Mouse (Mus musculus) inflammation-experienced regulatory T-cells, adult 6 months (primary cell): Measurements from ENCODE around the gene Mtor. TPM values are rescaled to one million over a fixed set of nuclear protein-coding genes. Genes with fewer than 3 reads are reported as not detected.
A peak's percentile ranks its signal among the peaks of the same experiment; 100 is the strongest.

Experiments used
- ATAC-seq: one replicate; pipeline ENCODE4 v1.8.0; 2017
- polyA plus RNA-seq, 3 experiments: library from polyadenylated mRNA; unstranded; fragments of 100-300 nt; shearing (Covaris generic); gene quantifications; one replicate each; pipeline ENCODE4 v1.2.1; 2017

Mtor gene
- polyA plus RNA-seq, 3 experiments from 2014 or later = 10.1 to 13.5 (median 11.7) TPM

DNA sequence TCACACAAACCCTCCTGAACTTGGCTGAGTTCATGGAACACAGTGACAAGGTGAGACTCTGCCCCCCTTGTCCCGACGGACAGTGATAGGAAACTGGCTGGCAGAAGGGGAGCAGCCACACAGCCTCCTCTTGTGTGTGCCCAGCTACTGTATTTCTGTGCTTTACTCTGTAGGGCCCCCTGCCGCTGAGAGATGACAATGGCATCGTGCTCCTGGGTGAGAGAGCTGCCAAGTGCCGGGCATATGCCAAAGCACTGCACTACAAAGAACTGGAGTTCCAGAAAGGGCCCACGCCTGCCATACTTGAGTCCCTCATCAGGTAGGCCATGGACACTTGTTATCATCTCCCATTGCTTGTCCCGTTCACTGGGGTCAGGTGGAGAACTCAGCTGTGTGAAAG is 43.0 kb downstream of the Mtor start:
- no peak for ATAC-seq

DNA sequence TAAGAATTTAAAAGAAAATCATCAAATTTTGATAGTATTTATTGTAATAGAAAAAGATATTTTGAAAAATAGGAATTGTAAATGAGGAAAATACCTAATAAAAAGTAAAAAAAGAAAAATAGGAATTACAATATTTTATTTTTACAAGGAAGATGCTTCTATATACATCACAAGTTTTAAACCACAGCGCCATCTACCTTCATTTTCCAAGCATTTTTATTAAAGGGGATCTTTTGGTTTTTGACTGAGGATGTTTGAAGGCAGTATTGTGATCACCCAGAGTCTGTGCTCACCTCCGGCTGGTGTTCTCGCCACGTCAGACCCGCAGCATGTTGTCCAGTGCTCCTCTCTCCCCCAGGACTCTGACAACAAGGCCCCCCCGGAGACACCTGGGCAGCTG is 46.7 kb downstream of the Mtor start:
- ATAC-seq = no peak

DNA sequence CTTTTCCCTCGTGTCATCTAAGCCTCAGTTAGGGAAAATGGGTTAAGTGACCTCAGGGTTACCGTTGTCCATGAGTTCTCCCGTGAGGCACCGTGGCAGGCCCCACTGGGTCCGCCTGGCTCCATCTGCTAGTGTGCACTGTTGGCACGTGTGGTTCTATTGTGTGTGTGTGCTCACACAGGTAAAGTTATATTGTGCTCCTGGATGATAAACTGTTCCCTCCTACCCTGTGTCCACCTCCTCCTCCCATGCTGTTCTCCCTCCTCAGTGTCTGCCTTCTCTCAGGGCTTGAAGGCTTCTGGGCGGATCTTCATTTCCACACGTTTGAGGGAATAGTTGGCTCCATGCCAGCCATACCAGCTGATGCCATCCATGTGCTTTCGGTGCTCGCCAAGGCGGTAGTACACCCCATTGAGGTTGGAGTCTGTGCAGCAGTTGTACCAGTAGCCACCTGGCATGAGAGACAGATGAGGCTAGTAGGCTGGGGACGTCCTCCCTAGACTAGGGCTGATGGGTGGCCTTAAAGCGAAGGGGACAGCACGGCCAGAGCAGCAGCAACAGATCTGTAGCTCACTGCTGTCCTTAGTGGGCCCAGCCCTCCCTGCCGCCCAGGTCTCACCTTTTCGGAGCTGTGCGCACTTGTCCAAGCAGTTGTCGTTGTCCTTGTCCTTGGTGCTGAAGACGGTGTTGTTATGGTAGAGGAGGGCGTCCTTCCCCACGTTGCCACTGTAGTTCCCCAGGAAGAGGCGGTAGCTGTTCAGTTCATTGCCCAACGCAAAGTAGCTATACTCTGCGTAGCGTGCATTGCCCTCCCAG is 47.7 kb downstream of the Mtor start:
- ATAC-seq = no peak

DNA sequence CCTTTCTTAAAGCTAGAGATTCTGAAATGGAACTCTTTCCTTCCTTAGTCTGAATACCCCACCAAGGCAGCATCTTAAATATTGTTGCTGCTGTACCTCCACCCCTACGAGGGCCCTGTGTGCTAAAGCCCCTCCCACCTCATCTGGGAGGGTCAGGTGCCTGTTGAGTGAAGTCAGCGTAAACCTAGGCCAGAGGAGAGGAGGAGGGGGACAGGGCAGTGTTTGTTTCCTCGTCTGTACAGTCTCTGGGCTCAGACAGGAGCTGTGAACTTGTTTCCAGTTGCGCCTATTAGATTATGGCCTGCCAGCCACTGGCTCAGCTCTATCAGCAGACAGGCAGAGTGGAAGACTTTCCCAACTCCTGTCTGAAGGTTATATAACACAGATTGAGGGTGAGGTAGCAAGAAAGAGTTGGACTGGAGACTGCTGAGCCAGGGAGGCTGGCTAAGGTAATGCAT is 52.0 kb downstream of the Mtor start, which contains the start of gene Angptl7:
TSS of gene Angptl7 (minus strand) at position 51 of the 458 bp plus-strand sequence.
- ATAC-seq = no peak

DNA sequence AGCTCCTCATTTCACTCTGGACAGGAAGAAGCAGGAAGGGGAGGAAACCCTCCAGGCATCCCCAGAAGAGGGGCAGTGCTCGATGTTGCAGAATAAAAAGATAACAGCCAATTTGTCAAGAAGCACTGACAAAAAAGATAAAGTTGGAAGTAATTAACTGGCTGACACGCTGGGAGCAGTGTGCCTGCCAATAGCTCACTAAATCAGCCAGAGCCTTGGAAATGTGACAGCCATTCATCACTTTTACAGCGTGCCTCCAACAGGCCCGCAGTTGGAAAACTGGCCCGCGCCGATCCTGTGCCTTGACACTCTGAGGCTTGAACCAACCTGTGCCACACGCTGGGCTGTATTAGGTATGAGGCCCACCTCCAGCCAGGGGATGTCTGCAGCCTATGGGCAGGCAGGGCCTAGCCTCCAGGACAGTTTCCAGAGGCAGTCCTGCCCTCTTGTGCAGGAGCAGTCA is 56.1 kb downstream of the Mtor start:
- no peak for ATAC-seq

DNA sequence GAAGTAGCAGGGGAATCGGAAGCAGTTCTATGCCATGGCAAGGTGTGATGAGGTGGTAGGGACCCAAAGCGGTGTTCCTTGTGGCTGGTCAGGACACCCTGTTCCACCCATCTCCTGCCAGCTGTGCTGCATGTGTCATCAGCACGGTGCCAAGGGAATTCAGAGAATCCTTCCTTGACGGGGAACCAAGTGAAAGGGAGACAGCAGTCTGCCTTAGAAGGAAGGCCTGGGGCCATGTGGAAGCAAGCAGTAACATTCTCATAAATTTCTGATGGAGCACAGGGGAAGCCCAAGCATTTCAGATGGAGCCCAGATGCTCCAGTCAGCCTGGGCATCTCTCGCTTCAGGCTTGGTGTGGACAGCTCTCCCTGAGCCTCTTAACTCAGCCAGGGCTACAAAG is 59.2 kb downstream of the Mtor start:
- no peak for ATAC-seq

DNA sequence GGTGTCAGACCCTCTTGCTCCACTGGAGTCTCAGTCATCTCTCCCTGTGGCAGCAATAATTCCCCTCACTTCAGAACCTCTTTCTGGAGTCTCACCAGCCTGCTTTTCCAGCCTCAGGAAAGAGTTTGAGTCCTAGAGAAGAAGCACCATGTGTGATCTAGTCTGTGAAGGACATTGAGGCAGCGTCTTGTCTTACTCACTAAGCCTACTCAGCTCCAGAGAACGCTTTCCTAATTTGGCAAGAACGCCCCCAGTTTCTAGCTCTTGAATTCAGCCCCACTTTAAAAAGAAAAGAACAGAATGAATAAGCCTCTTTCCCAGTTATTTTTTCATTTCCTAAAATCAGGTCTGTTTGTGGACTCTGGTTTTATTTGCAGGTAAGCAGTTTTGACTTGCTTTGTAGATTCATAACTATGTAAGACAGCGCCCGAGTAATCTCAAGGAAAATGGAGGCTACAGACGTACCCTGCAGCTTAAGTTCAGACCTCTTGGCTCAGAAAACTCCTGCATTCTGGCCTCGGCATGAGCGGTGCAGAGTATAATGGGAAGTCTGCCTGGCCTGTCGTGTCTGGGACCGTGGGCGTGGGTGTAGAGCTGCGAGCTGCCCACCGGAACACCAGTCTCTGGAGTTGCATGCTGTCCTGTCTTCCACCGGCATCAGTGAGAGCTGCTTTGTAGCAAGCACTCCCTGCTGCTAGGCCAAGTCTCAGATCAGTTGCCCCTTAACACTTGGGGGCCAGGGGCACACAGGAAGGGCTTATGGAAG is 59.9 kb downstream of the Mtor start:
- ATAC-seq = no peak

DNA sequence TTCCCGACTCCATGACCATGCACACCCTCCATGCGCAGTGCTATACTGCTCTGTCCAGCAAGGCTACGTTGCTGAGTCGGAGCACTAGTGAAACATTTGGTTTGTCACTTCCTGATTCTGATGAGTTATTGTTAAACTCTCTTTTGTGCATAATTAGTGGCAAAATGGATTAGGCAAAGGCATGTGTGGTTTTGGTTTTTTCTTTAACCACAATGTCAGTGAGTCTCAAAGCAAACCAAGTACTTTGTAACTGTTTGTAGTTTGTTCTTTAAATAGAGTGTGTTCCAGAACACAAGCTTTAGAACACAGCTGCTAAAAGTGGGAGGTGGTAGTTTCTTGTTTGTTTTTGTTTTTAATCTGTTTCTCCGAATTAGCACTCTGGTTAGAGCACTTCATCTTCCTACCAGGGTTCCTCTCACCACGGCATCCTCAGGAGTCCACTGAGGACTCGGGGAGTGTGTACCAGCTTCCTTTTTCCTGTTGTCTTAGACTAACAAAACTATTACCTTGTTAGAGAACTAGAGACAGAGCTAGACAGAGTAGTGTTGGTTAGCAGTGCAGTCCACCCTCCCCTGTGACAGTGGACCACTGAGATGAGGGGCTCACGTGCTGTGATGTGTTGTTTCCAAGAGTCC is 61.2 kb downstream of the Mtor start:
- peak; percentile 86 for ATAC-seq

DNA sequence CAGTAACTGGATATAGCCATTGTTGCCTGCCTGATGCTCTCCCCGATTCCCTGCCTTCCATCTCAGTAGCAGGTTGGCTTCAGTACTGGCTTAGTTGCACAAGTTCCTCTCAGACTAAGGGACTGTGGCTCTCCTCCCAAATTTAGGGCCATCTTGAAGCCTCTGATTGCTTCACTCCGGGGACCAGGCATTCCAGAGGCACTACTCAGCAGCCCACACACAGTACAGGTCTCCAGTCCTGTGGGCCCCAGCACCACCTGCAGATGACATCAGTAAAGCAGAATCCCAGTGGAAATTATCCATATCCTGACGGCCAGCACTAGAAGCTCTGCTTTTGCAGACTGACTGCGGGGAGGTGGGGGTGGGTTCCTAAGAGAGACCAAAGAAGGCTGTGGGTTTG is 62.3 kb downstream of the Mtor start:
- ATAC-seq = no peak

DNA sequence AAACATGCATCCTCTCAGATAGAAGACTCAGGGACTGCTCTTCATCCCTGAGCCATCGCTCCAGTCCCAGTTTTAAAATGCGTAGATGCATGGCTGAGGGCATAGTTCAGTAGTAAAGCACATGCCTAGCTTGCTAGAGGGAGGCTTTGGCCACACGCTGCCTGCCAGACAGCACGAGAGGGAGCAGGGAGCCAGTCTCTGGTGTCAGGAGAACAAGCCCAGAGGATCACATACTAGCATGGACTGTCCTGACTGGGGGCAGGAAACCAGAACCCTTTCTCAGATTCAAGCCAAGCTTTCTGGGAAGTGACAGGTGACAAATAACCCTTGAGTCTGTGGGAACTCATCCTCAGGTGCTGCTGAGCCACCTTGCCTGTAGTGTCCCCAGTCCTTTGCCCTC is 62.9 kb downstream of the Mtor start:
- no peak for ATAC-seq

DNA sequence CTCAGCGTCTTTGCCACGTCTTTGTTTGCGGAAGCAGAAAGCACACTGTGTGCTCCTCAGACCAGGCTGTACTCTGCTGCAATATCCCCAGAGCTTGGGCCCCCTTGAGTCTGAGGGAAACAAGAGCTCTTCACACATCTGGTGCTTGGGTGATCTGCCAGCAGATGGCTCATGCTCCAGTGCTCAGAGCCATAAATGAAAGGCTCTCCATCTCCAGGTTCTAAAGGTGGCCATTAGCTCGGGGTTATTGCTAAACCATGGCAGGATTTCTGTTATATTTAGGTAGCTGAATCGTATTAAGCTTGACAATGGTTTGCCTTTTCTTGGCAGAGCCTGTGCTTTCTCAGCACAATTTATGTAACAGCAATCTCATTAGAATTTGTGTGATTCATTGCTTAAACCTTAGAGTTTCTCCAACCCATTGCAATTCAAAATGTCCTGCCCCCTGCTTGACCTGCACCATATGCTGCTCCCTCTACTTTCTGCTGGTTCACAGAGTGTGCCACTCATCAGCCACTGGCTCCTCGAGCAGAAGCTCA is 64.7 kb downstream of the Mtor start:
- ATAC-seq = no peak

DNA sequence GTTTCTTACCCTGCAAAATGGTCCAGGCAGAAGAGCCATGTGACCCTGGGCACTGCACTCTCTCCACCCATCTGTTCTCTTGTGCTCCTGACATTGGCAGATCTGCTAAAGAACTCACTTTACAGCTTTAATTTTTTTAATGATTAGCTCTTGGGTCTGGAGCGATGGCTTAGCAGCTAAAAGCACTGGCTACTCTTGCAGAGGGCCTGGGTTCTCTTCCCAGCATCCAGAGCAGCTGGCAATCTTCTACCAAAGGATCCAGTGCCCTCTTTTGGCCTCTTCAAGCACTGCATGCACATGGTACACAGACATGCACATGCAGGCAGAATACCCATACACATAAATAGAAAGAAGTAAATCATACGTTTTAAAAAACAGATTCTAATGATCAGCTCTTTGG is 66.9 kb downstream of the Mtor start:
- no peak for ATAC-seq

DNA sequence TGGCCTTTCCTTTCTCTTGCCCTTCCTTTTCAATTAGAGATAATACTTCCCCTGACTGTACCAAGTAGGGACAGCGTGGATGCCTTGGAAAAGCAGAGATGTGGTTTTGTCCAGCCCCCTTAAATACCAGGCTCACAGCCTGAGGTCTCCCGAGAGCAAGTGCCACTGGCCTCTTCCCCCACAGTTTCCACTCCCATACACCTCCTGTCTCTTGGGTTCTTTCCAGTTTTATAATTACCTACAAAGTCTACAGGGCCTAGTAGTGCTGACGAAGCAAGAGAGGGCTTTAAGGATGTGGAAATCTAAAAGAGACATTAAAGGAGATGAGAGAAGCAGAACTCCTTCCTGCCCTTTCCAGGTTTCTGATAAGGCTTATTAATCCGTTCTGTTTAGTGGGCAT is 69.4 kb downstream of the Mtor start:
- ATAC-seq = no peak

DNA sequence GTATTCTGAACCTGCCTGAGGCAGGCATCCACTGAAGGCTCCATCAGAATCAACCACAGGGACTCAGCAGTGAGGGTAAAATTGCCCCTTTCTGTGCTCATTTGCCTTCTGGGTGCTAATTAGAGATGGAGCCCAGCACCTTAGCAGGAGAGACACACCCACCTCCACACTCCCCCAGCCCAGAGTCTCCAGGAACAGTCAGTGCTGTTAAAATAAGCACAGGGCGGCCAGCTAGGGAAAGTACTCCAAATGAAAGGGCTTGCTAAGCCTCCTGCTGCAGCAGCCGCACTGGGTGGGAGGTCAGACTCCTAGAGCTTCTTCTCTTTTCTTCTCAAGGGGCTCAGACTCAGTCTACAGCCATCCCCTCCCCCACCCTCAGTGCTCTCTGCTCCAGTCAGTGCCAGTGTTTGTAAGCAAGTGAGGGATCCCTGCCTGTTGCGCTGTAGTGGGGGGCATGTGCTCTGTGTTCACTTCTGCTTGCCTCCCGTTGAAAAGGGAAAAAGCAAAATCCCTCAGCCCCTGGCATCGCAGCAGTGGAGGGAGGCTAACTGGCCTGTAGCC is 69.9 kb downstream of the Mtor start:
- no peak for ATAC-seq

DNA sequence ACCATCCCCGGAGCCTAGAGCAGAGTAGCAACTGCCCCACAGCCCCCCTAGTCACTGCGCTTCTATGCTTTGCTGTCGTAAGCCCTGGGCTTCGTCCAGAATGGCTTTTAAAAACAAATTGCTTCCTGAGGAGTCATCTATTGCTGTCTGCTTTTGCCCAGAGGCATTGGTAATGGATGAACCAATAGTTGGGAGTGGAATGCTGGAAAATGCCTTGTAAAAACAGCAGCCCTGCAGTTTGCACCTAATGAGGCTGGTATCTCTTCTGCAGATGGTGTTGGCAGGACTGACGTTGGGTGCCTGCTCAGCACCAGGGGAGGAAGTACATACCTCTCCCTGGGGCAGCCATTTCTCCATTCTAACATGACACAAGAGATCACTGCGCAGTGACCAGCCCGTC is 75.1 kb downstream of the Mtor start:
- ATAC-seq = no peak

DNA sequence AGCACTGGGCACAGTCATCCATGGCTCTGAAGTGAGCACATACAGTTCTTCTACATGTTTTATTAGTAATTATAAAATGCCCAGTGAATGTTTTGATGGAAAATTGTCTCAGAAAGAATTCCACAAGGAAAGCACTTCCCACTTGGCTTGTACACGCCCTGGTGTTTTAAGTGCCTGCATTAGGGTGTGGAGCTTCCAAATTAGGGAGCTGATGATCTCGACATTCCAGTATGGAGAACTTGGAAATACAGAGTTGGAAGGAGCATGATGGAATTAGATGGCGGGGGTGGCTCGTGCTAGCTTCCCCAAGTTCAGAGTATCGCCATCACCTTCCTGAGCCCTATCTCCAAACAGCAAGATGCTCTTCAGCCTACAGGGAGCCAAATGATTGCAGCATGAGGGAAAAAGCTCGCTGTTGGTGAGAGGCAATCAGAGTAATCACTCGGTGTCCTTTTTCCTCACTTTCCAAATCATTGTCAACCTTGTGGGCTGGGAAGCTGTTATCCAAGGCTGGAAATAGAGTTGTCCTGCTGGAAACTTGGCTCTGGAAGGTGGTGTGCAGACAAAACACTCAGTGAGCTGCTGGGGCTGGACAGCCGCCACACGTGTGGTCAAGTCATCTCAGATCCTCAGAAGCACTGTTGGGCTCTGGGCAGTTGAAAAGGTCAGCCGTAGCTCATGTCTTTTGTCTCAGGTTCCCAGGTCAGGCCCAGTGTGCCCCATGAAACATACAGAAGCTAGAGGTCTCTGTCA is 78.9 kb downstream of the Mtor start:
- no peak for ATAC-seq

DNA sequence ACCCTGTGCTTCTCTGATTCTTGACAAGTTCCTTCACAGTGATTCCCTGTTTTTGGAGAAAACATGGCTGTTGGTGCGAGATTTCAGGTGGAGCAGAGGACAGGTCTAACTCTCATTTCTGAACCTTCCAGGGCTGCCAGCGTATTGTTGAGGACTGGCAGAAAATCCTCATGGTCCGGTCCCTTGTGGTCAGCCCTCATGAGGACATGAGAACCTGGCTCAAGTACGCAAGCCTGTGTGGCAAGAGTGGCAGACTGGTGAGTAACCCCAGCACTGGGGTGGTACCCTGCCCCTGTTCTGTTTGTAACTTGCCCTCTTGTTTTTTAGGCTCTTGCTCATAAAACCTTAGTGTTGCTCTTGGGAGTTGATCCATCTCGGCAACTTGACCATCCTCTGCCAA is 81.9 kb downstream of the Mtor start:
- no peak for ATAC-seq

DNA sequence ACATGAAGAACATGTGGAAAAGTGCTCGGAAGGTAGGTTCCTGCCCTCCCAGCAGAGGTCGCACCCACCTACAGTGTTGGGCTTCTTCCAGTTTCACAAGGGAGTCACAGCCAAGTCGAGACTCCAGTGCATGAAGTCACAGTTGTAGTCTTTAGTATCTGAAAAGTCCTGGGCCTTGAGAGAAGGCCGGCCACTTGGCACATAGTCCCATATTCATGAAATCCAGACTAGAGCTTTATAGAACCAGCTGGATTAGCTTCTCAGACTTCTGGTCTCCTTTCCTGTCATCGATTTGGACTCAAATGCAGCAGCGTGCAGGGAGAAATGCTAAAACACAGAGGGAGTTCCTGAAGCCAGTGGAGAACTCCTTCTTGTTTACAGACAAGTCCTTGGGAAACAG is 82.4 kb downstream of the Mtor start:
- ATAC-seq = no peak

DNA sequence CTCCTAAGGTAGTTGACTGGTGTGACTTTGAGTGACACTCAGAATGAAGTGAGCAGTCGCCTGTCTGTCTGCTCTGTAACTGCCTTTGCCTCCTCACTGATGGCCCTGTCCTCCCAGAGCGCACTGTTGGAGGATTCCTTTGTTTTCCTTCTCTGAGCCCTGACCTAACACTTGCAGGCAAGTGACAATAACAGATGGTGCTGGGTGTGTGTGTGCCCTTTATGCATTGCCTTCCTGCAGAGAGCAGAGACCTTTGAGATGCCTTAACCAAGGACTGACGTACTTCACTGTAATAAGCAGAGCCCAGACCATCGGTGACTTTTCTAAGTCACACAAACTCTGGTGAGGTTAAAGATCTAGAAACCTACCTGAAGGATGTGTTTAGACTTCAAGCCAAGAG is 82.9 kb downstream of the Mtor start:
- ATAC-seq = no peak

DNA sequence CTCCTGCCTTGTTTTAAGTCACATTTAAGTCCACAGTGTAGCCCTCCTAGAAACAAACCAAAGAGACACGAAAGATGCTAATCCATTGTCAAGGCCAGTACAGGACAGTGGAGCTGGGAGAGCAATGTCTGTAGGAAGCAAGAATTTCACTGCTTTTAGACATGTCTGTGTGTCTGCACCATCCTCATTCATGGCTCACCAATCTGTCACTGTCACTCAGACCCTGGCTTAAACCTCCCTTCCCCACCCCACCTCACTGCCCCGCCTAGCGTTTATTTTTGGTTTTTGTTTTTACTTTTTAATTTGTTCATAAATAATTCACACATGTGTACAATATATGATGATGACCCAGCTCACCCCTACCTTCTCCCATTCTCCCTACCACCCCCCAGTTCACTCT is 84.1 kb downstream of the Mtor start:
- ATAC-seq = no peak

DNA sequence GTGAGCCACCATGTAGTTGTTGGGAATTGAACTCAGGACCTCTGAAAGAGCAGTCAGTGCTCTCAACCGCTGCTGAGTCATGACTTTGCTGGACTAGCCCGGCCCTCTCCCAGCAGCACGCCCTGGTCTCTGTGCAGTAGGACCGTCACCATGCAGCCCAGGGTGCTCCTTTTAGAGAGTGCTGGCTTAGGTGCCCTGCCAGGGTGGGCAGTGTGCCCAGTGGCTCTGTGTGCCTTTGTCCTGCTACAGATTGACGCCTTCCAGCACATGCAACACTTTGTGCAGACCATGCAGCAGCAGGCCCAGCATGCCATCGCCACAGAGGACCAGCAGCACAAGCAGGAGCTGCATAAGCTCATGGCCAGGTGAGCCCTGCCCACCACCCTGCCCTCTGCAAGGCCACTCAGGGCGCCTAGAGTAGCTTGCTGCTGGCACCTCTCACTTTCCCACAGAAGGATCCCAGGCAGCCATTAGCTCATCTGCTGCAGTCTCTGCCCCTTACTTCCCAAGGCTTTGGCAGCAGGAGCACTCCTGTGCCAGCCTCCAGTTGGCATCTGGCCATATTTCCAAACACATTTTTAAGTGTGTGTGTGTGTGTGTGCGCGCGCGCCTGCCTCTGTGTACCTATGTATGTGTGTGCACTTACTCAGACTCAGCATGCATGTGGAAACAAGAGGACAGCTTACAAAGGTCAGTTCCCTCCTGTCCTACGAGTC is 85.4 kb downstream of the Mtor start:
- no peak for ATAC-seq
